Mouse (Mus musculus) brain, embryonic 18.5 days (tissue): ENCODE results near the gene Kcnk2.
"Not testable (repeated sequence)": the region's sequence is repeated elsewhere in the genome, so short reads cannot be mapped to it uniquely, and the experiment has no call there.

Experiments
- DNase-seq: peaks from one replicate; pipeline ENCODE4 v3.0.0-alpha.2; 2012; ENCODE audit warnings: low read depth, low spot score

The Kcnk2 gene

DNA sequence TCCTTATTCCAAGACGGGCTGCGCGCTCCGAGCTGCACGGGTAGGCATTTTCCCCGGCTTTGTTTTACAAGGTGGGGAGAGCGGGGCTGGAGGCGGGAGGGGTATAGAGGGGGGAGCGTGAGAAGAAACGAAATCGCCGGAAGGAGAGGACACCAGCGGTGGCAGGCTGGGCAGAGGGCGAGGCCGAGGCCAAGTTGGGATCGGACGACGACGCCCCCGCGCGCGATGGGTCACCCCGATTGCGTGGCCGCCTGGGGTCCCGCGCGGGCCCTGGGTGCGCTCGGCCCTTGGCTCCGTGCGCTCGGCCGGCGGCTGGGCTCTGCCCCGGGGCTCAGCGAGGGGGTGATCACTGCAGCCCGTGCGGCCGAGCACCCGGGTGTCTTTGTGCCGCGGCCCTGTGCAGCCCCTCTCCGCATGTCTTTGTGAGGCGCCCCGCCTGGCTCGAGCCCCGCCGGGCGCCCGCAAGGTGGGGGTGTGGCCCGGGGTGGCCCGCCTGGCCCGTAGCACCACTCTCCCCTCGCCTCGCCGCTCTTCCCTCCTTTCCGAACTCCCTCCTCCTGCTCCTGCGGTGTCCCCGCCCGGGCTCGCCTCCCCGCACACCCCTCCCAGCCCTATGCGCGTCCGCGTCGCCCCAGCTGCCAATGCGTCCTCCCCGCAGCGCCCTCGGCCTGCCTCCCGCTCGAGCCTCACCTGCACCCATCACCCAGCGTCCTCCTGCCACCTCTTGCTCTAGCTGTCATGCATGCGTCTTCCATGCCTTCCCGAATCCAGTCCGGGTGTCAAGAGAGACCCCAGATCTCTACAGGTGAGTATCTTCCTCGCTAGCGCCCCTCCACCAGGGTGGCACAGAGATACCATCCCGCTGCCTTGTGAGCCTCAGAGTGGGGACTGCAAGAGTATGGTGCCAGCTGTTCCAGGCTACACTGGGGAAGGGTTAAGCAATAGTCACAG, 58.5 kb downstream of the Kcnk2 start:
- DNase-seq, result no peak

DNA sequence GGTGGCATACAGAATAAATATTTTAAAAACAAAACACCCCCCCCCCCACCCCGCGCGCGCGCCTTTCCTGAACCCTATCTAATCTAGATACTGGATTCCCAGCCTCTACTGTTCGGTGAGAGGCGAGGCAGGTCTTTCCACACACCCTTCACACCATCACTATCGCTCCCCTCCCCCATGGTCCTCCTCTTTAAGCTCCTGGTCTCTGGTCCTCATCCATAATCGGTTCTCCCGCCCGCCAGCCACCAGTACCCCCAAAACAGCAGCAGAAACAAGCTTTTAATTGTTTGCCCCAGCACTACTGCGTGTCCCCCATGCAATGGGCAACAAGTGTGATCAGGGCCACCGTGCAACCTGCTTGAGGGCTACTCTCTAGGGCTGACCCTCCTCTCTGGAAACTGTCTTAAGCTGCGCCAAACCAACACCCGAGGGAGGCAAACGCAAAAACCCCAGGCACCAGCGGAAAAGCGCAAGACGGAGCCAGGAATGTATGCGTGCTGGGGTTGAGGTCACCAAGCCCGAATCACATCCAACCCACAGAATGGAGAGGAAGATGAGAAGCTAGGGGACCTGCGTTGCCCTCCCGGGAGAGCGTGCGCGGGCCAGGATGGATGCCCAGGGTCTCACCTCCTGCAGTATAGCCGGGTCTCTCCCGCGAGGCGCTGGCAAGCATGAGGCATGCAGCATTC, 59.5 kb downstream of the Kcnk2 start:
- no peak for DNase-seq

DNA sequence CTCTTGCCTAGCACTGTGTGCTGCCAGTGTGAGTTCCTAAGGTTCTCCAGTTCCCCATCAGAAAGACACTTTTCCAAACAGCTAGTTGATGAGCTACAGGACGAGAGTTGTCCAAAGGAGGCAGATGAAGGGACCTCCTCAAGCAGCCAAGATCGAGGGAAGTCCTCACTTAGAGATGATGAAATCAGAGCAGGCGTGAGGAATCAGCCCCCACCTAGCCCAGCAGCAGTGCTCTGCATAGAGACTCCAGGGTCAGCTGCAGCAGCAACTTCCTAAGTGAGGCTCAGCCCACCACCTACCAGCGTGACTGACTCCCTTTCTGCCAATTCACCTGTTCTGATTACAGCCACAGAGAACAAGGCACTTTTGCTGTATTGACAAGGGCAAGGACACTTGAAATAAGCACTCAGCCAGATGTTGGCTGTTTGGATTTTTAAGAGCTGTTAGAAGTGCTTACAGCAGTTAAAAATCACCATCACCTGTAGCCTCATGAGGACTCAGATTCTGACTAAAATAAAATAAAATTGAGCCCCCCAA, 60.6 kb downstream of the Kcnk2 start:
- no peak for DNase-seq

DNA sequence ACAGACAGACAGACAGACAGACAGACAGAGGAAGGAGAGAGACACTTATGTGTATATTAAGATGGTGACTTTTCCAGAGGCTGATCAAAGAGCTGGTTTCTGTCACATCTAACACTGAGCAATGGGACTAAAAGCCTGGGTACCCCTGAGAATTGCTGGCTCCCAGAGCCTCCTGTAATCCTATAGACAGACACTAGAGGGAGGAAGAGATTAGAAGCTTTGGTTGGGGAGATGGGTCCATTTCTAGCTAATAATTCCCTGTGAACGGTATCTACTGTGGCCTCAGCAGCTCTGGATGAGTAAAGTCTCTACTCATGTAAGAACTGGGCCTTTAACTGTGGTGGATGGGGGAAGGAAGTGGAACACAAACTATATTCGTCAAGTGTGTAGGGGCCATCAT, 86.2 kb downstream of the Kcnk2 start:
- no peak for DNase-seq

DNA sequence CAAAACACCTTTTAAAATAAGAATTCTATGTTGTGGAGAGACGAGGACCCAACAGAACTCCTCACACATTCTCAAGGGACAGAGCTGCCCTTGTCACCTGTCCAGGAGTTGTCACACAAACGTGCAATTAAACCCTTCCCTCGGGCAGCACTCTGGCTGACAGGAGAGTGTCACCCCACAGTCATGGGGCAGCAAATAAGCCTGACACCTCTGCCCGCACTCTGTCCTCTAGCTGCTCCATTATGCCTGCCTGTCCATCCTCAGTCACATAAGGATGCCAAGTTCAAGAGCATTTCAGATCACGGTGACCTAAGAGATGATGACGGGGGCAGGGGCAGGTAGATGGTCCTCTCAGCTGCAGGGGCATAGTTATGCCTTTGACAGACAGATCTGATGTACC, 87.6 kb downstream of the Kcnk2 start:
- no peak for DNase-seq

DNA sequence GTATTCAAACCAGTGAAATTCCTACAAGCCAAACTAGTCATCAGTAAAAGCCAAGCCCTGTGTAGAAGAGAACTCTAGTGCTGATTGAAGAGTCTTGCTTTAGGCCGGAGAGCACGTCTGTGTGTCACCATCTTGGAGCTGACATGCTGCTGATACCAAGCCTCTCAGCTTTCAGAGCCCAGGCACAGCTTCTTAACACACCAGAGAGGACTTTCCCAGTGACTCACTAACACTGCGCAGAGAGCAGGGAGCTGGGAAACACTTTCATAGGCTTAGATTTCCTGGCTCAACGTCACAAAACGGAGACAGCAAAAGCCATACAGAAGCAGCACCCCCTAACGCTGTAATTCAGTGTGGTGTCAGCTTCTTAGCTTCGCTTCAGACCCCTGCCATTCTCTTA, 88.3 kb downstream of the Kcnk2 start:
- no peak for DNase-seq

DNA sequence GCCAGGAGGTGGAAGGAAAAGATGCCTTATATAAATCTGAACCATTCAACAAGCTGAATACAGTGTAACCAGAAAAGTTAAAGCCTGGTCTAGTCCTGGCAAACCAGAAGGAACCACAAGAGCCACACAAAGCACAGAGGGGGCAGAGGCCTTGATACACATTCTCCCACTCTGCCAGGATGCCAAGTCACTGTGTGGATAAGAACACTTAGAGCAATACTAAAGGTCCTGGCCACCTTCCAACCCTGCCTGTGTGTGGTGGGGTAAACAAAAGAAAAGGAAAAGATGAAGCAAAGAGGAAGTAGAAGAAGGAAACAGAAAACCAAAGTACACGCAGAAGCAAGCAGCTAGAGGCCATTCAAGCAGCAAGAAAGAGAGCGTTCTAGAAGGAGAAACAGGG, 91.9 kb downstream of the Kcnk2 start:
- no peak for DNase-seq

DNA sequence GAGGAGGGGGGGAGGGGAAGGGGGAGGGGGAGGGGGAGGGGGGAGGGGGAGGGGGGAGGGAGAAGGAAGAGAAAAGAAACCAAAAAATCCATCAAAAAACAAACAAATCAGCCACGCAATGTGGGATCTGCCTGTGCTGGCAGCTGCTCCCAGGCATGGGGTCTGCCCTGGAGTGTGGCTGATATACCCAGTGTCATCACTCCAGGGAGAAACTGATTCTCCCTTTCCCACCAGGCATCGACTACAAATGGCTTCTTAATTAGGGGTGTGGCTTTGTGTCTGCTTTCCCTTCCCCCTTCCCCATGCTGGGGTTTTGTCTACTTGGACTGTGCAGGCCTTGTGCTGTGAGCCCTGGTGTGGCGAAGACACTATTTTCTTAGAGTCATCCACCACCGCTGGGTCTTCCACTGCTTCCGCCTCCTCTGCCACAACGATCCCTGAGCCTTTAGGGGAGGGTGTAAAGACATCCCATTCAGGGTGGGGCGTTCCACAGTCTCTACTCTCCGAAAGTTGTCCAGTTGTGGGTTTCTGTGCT, 97.0 kb downstream of the Kcnk2 start:
- no peak for DNase-seq

DNA sequence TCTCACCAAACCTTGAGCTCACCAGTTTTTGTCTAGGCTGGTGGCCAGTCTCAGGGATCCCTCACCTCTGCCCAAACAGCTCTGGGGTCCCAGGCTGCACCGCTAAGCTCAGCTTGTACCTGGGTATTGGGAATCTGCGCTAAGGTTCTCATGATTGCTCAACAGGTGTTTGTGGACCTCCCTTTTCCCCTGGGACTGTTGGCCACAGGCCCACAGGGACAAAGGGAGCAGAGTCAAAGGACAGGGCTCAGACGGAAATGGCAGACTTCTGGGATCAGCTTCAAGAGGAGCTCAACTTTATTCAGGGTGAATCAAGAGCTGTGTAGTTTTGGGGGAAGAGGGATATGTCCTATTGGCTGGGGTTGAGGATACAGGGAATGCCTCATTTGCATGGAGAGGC, 99.1 kb downstream of the Kcnk2 start:
- DNase-seq, result no peak

DNA sequence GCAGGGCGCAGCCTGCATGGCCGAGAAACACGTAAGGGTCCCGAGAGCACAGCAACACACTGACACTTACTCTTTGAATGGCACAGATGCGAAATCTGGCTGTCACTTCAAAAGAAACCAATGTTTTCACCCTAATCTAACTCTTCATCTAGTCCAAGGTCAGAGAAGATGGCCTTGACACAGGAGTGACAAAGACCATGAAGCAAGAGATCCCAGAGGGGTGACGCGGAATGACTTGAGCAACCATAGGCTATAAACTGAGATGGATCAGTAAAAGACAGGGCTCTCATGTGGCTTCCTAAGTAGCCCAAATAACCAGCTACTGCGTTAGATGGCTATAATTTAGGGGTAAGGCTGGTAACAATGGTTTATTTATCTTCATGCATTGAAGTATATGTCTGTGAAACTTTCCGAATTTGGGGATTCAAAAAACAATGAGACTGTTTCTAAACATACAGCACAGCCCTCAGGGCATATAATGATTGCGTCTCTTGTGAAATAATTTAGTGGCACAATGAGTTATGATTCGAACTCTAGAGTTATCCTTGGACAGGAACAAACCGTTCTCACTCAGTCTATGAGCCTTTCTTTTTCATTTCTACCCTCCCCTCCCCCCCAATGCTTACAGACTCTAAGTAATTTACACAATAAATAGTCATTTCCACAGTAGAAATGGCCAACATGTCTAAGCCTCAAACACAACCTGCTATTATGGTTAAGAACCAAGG, 108.2 kb downstream of the Kcnk2 start:
- DNase-seq, result no peak

DNA sequence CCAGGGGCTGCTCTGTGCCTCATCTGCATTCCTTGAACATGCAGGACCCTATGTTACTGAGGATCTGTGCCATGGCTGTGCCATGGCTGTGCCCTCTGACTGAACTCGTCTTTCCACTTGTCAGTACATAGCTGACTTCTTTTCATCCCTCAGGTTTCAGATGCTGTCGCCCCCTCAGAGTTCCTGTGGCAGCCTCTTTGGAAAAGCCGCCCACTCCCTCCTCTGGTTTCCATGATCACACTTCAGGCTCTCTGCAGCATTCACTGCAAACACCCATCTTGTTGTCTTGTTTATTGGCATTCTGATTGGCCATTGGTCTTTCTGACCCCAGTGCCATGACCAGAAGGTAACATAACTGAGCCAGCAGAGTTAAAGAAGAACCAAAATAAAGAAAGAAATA, 111.2 kb downstream of the Kcnk2 start:
- DNase-seq, result no peak

DNA sequence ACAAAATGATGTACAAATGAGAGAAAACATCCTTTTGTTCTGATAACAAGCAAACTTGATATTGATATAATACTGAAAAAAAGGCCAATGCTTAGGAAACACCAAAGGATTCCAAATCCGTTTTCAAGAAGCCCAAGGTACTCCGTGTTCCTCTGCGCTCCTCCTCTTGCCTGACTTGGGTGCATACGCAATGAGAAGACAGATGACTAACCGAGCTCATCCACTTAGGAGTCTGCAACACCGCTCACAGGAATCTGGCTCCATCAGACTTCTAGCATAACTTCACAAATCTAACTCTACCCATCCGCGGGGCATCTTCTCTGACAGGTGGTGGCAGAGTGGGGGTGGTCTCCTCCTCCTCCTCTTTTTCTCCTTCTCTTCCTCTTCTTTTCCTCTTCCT, 113.1 kb downstream of the Kcnk2 start:
- no peak for DNase-seq

DNA sequence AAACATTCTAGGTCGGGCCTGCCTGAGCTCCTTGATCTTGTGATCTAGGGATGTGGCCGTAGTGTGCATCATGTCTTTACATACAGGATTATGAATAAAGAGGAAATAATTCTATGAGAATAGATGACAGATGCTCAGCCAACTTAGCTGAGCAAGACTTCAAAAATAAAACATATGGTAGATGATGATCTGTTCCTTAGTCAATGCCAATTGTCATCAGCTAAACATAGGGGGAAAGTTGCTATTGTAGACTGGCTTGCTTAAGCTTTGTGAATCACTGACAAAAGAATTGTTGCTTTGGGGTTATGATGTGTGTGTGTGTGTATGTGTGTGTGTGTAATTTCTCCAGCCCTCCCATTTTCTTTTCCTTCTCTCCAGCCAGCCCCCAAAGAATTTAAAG, 129.8 kb downstream of the Kcnk2 start:
- no peak for DNase-seq

DNA sequence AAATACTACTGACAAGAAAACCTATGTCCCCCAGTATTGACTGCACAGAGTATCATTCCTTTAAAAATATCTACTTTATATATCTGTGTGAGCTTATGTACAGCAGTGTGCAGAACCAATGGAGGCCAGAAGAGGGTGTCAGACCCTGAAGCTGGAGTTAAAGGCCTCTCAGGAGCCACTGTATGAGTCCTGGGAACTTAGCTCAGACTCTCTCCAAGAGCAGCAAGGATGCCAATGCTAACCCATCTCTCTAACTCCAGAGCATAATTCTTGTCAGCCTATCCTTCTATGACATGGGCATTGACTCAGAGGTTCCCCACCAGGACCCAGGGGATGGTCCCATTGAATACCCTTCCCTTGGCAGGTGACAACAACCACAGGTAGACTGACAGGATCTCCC, 148.4 kb downstream of the Kcnk2 start:
- DNase-seq, result no peak

DNA sequence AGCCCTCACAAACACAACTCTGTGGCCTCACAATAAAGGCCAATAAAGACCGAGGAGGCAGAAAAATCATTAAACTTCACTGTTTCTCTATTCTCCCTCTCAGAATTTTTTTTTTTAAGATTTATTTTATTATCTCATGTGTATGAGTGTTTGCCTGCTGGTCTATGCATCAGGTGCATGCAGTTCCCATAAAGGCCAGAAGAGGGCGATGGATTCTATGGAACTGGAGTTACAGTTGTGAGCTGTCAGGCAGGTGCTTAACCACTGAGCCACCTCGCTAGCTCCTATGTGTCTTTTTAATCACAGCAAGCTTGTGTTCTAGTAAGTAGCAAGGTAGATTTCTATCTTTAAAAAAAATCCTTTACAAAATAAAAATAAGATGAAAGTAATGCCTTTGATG, 148.9 kb downstream of the Kcnk2 start:
- no peak for DNase-seq

DNA sequence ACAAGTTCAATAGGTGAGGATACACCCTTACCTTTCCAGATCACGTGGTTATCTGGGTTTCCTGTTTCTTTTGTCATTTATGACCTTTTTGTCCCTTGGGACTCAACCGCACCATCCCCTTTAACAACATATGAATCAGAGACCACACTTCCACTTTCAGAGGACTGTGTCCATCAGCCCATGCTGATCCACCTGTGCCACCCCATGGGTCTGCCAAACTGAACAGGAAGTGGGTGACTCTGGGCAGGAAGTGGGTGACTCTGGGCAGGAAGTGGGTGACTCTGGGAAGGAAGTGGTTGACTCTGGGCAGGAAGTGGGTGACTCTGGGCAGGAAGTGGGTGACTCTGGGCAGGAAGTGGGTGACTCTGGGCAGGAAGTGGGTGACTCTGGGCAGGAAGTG, 158.9 kb downstream of the Kcnk2 start:
- not testable (repeated sequence) for DNase-seq

DNA sequence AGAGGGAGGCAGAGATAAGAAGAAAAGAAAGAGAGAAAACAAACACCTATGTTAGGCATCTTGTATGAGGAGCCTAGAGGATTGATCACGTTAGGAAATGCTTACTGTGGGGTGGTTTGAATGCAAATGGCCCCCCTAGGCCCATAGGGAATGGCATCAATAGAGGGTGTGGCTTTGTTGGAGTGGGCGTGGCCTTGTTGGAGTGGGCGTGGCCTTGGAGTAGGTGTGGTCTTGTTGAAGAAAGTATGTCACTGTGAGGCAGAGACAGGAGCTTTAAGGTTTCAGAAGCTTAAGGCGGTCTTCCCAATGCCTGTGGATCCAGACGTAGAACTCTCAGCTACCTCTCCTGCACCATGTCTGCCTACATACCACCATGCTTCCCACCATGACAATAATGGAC, 166.8 kb downstream of the Kcnk2 start:
- no peak for DNase-seq

DNA sequence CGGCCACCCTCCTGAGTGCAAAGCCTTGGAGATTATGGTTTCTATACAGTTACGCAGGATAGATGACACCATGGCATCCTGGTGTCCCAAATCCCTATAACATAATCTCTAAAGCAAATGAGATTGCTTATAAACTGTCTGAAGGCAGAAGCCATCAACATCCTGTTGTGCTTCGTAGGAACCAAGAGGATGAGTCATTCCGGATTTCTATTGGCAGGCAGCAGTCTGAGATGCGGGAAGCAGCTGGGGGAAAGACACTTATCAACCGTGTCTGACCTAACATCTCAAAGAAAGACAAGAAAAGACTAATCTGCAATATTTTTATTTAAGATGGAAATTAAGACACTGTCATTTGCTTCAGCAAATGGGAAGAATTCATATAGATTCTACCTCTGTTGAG, 169.2 kb downstream of the Kcnk2 start:
- DNase-seq, result no peak

DNA sequence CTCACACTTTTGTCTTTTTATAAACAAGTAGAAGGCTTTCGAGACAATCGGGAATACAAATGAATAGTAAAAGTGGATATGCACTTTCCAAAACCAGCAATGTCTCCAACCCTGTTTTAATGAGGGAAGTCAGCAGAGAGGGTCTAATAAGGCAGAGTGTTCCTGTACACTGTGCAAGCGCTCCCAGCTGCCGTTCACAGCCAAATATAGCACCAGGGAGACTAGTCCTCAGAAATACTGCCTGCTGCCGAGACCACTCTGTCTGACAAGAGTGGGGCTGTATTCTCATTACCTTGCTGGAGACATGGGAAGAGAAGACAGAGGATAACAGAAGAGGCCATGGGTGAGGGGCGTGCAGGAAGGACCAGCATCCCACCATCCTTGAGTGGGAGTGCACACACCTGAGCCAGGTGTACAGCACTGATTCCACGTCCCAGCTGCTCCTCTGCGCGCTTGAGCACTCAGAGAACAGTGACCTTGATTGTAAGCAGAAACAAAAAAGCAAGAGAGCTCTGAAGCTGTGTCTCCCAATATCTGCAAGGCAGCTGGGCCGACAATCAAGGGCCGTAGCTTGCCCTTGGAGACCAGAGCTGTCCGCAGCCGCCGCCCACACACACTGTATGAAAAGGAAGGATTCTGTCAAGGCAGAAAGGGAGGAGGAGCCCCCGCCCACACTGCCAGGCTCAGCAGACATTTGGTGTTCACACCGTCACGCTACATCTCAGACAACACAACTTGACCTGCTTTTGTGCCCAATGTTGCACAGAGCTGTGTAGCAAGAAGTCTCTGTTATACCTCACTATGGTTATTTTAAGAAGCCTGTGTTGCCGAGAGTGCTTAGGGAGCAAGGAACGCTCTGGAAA, 173.6 kb downstream of the Kcnk2 start:
- DNase-seq, result no peak

DNA sequence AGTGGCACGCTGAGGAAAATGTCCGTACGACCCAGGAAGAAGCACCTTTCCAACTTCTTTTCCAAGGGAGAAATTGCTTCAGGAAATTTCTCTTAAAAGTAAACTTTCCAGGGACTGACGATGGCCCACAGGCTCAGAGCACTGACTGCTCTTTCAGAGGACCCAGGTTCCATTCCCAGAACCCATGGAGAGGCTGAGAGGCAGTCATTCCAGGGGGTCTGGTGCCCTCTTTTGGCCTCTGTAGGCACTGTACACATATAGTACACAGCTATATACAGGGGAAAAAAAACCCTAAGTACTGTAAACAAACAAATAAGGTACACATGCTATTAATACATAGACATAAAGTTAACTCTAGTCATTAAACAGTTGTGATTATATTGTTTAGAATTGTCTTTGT, 174.6 kb downstream of the Kcnk2 start:
- no peak for DNase-seq

DNA sequence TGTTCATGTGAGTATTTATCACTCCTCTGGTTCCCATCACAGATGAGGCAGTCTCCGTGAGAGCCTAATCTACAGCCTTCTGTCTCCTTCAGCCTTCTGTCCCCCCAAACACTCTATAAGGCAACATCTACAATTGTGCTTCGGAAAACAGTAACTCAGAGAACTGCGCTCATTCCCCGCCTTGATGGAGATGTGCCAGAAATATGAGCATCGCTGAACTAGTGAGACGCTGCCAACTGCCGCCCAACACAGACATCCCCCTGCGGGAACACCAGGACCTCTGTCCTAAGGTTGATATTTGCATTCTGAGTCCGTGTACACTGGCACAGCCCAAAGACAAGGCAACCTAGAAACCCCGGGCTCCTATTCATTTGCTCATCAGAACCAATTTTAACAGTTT, 183.0 kb downstream of the Kcnk2 start:
- DNase-seq, result no peak
